Mouse (Mus musculus) lung, adult 18-20 months (tissue): ENCODE results near the gene Krba1.

Experiments
- DNase-seq, 2 experiments: peaks; one replicate each; pipeline ENCODE4 v3.0.0; 2022; ENCODE audit warnings: mixed read lengths in 2 of 2

The Krba1 gene

DNA sequence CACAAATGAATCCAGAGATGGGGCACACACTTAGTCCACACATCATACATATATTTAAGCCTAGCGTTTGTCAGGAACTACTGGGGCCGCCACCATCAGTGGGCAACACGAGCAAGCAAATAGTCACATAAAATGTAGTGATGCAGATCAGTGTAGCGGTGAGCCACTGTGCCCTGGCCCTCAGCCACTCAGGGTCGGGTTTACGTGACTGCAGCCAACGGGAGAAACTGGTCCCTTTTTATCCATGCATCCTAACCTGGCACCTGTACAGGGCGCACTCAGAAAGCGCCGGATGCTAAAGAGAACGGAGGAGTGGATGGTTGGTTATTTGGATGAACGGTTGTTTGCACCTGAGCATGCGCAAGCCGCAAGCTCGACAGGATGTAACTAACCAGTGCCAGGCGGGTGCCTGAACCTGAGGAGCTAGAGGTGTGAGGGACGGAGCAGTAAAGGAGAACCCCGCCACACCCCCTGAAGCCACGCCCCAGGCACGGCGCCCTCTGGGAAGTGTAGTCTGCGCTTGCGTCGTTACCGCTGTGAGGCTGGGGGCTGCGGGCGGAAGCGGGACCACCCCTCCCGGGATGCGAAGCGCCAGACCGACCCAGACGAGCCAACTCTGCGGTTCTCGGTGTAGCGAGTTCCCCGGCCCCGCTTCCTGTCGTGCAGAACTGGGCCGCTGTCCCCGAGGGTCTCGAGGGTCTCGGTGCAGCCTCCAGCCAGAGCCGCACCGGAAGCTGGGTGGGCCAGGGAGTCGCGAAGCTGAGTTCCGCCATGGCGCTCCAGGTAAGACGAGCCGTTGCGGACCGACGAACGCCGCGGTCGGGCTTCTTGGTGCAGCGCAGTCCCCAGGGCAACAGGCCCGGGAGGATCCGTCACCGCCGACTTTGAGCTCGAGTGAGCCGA is at the start of gene Krba1:
Gene Krba1 (plus strand): TSS at position 482 of the 903 bp plus-strand sequence.
- peak; percentile 89 to 90 for DNase-seq

- no peak for DNase-seq
Measured at GRCm38 (mm10) chr6:48358897-48359296, 36.5 kb upstream of the Krba1 start.

DNA sequence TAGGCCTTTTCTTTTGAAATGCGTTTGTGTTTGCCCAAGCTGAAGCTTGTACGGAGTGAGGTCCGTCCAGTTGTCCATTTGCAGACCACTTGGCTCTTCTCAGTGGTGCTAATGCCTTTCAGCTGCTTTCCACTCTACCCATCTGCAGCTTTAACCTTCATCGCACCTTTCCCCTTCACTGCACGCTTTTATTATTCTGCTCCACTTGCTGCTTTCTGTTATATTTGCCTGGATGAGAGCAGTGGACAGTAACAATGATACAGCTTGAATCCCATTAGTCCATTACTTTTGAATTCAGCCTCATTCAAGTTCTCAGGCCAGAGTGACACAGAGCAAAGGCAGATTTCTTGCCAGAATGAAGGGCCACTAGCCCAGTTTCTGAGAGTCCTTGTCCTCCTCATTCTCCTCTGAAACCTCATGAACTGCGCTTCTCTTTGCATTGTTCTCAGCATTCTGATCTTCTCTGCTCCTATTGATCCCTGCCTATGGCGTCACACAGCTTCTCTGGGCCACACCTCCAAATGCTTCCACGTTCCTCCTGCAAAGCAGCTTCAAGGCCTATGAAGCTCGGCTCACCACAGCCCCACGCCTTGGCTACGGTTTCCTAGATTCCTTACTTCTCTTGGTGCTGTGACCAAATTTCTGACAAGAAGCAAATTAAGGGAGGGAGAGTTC is 28.9 kb upstream of the Krba1 start:
- no peak for DNase-seq

DNA sequence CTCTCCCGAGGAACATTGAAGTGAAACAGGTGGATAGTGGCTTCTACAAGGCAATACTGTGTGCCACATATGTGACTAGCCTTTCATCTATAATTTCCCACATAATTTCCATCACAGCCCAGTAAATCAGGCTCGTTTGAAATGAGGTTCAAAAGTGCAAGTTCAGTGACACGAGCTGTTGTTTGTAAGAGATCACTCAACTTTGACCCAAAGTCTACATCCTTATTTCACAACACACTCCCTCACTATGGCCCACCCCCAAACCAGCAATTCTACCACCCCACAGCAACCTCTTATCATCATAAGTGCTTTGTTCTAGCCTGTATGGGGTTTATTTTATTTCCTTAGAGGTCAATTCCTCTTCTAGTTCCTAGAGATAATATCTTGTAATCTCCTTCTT is 7.2 kb upstream of the Krba1 start:
- DNase-seq: no peak

DNA sequence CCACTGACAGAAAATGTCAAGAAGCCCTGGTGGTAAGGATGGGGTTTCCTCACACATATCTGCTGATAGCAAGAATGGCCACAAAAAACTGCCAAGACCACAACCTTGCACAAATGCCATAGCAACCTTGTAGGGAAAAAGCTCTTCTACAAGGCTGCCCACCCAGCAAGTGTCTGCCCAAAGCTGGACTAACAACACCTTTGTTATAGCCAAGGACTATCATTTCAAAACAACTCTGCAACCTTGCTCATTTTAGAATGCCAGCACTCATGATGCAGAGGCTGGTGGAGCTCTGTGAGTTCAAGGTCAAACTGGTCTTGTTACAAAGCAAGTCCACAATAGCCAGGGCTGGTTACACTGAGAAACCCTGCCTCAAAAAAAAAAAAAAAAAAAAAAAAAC is 1.6 kb upstream of the Krba1 start:
- no peak for DNase-seq

DNA sequence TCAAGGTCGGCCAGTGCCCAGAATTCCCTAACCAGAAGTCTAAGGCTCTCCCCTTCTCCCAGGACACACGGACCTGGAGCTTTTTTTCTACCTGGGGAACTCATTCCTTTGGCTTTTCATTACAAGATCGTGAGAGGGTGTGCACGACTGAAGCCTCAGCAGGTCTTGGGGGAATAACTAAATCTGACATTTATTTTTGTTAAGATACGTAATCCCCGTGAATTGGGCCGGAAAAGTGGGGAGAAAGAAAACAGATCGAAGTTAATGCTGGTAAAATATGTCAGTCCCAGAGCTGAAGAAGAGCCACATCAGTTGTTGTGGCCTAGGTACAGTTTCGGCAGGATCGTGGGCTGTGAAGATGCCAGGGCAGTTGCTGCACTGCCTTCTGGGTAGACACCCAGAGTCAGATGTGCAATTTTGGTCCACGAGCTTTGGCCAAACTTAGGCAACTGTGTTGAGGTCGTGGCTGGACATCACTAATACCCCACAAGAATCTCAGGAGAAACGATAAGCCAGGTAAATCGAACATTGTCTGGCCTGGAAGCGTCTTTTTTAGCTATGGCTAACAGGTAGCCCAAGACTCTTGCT is 716 bp downstream of the Krba1 start:
- DNase-seq: peak in 1 of 2 experiments; percentile 15

GRCm38 (mm10) chr6:48396686-48397085 is 1.3 kb downstream of the Krba1 start:
- DNase-seq: no peak

- peak in 1 of 2 experiments; percentile 42 for DNase-seq
Measured at GRCm38 (mm10) chr6:48397336-48397735, 1.9 kb downstream of the Krba1 start.

GRCm38 (mm10) chr6:48399906-48400305 is 4.5 kb downstream of the Krba1 start:
- no peak for DNase-seq

DNA sequence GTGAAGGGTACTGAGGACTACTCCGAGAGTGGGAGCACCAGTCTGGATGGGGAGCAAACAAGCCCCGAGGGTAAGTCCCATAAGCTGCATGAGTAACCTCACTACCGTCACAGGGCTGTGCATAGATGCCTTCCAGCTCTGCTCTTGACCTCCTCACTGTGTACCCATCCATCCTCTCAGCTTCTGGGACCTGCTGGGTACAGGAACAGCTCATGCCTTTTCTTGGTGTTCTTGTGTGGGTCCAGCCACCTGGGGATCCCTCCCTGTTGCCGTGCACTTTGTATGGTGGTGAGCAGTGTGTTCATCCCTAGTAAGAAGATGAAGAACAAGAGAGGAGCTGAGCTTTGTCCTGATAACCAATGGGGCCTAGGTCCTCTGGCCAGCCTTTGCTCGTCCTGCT is 8.7 kb downstream of the Krba1 start:
- DNase-seq: no peak

DNA sequence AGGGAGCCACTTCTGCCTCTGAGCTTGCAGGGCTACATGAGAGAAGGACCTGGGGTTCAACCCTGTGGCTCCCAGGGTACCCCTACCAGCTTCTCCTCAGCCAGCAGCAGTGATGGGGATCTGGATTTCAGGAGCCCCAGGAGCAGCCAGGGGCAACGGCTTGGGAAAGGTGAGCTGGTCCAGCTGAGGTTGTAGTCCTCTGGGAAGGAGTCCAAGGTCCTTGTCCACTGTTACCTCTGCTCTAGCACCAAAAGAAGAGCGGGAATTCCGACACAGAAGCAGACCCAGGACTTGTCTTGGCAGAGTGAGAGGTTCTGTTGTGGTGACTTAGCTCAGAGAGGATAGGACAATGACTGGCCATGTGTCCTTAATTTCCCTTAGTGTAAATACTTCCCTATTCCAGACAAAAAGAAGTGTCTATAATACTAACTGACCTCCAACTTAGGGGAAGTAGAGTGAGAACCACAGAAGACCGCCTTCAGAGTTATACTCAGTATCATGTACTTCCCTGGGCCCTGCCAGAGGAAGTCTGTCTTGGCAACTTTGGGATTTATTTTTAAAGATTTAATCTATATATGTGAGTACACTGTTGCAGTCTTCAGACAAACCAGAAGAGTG is 14.4 kb downstream of the Krba1 start:
- no peak for DNase-seq

GRCm38 (mm10) chr6:48410551-48410950 is 15.2 kb downstream of the Krba1 start:
- no peak for DNase-seq

DNA sequence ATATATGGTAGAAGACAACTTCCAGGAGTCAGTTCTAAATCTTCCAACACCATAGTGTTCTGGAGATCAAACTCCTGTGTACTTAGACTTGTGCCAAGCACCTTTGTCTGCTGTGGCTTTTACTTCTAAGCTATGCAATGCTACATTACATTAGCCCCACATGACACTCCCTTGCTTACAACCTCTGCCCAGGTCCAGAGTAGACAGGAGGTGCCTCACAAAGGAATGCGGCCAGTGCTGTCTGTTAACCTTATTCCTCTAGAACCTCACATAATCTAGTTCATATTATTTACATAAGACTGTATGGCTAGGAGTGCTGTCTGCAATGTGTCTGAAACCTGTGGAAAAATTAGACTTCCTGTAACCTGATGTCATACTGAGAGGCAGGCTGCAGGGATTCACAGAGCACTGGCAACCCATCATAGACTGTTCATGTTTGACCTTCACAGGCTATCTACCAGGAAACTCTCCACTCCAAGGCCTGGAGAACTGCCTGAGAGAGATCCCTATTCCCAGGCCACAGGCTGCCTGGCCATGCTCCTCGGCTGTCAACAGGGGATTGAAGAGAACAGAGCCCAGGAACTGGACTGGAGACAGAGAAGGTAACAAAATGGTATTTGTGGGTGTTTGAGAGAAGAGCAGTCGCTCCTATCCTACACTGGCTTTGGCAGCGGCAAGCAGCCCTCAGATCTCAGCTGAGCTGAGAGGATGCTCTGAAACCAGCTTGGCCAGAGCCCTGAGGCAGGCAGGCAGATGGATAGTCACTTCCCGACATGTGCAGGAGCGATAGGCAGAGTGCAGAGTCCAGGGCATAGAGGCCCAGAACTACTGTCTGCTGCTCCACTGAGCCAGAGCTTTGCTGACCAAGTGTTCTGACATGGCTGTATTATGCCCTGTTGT is 16.1 kb downstream of the Krba1 start:
- no peak for DNase-seq

- no peak for DNase-seq
Measured at GRCm38 (mm10) chr6:48412147-48412546, 16.8 kb downstream of the Krba1 start.

DNA sequence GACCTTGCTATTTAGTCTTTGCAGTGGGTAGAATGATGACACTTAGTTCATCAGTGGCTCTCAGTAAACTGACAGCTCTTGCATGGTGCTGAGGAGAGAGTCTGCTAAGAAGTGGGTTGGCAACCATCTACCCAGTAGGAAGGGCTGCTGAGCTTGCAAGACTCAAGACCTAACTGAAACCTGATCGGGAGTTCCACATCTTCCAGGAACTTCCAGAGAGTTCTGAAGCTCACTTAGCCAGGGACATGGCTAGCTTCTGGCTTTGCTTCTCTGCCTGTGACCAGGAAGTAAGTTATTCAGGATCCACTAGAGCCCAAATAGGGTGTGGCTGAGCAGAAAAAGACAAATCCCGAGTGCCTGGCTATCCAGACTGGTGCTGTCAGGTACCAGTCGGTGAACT is 17.3 kb downstream of the Krba1 start:
- DNase-seq: no peak

DNA sequence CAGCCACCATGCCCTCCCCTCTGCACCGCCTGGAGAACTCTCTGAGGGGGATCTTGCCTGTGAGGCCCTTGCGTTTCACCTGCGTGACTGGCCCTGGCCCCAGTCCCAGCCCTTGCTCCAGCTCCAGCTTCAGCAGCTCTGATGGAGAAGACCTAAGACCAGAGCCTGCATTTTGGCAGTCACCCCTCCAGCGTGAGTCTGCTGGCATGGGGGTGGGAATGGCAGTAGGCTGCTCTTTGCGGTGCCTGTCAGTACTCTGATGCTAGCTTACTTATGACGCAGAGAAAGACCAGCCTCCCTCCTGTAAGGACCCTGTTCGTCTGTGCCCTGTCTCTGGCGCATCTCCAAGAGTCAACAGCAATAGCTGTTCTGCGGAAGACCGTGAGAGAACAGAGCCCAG is 17.7 kb downstream of the Krba1 start:
- no peak for DNase-seq

DNA sequence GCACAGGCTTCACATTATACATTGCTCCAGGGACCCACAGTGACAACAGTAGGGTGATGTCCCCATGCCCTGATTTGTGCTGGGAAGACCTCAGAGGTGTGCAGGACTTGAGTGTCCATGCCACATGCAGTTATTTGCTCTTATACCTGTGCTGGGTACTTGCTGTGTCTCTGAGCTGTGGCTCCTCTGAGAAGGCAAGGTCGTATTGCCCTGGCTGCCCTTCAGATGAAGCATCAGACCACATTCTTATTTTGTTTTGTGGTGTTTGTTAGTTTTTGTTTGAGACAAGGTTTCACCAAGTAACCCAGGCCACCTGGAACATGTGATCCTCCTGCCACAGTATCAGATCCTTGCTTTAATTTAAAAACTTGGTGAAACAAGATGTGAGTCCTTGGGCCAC is 19.5 kb downstream of the Krba1 start:
- DNase-seq: no peak

- DNase-seq: no peak
Measured at GRCm38 (mm10) chr6:48415636-48416035, 20.2 kb downstream of the Krba1 start.

- DNase-seq: no peak
Measured at GRCm38 (mm10) chr6:48416486-48416885, 21.1 kb downstream of the Krba1 start.

DNA sequence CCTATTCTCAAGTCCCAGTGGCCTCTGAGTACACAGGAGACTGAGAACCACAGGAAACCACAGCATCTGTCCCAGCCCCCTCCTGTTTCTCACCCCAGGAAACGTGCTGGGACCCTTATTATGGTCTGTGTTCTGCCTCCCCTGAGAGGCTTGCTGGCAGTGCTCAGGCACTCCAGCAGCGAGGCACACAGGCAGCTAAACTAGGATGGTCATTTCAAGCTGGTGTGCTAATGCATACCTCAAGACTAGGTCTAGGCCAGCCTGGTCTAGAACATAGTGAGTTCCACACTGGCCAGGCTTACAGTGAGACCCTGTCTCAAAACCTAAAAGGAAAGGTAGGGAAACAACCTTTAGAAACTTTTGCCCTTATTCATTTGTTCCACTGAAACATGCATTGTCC is 25.3 kb downstream of the Krba1 start:
- DNase-seq: no peak

DNA sequence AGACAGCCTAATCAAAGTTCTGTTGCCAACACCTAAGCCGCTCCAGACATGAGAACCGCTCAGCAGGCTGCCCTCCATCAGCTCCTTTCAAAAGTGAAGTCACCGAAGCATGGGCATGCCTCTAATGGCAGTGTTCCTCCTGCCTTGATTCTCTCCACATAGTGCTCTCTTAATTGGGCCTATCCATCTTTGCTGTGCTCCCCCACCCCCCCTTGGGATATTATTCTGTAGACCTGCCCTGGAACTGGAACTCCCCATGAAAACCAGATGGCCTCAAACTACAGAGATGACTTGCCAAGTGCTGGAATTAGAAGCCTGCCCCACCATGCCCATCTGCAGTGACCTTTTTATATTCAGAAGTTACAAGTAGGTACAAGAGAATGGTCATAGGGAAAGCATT is 27.9 kb downstream of the Krba1 start:
- DNase-seq: no peak

- DNase-seq: no peak
Measured at GRCm38 (mm10) chr6:48424074-48424473, 28.7 kb downstream of the Krba1 start.
